Mouse (Mus musculus) embryonic facial prominence, embryonic 15.5 days (tissue): ENCODE measurements around the gene Pkp4. TPM values are rescaled to one million over a fixed set of nuclear protein-coding genes. Genes with fewer than 3 reads are reported as not detected.
"Not testable (repeated sequence)": the region's sequence is repeated elsewhere in the genome, so short reads cannot be mapped to it uniquely, and the experiment has no call there.

Experiments used
- ATAC-seq: fragments of 200-750 bp; cut with Nextera tagmentation; 2 replicates; pipeline ENCODE4 v1.8.0; 2017; ENCODE audit warnings: low read depth, moderate TSS enrichment; ENCODE audit not compliant: insufficient number of reproducible peaks, low FRiP score, low TSS enrichment
- H3K27ac ChIP-seq: fragments of 300-500 bp; sonication (generic); replicated peaks from 2 replicates; pipeline ENCODE4 v1.5.1; 2015; ENCODE audit warnings: mild to moderate bottlenecking, inconsistent platforms
- H3K27me3 ChIP-seq: fragments of 300-500 bp; sonication (generic); 2 replicates; pipeline ENCODE4 v1.6.1; 2015; ENCODE audit warnings: inconsistent platforms
- H3K36me3 ChIP-seq: fragments of 300-500 bp; sonication (generic); 2 replicates; pipeline ENCODE4 v1.6.1; 2015; ENCODE audit warnings: mild to moderate bottlenecking, inconsistent platforms
- H3K4me1 ChIP-seq: fragments of 300-500 bp; sonication (generic); 2 replicates; pipeline ENCODE4 v1.6.1; 2015; ENCODE audit warnings: inconsistent platforms
- H3K4me2 ChIP-seq: fragments of 300-500 bp; sonication (generic); replicated peaks from 2 replicates; pipeline ENCODE4 v1.6.1; 2015; ENCODE audit warnings: mild to moderate bottlenecking, inconsistent platforms
- H3K4me3 ChIP-seq: fragments of 300-500 bp; sonication (generic); replicated peaks from 2 replicates; pipeline ENCODE4 v1.5.1; 2015; ENCODE audit warnings: mild to moderate bottlenecking, inconsistent platforms
- H3K9ac ChIP-seq: fragments of 300-500 bp; sonication (generic); 2 replicates; pipeline ENCODE4 v1.6.1; 2015; ENCODE audit warnings: inconsistent platforms
- H3K9me3 ChIP-seq: fragments of 300-500 bp; sonication (generic); replicated peaks from 2 replicates; pipeline ENCODE4 v1.6.1; 2016; ENCODE audit warnings: inconsistent platforms
- WGBS: fragments of 180-500 bp; shearing (Covaris S2); methylation state at CpG from one replicate; pipeline ENCODE4 v1.1.7; 2015; 5-methylcytosine and 5-hydroxymethylcytosine counted together
- polyA plus RNA-seq: library from polyadenylated mRNA; unstranded; fragments of >200 nt; fragmentation: Nextera tagmentation; extraction: Ambion mirVana; gene quantifications from 2 replicates; pipeline ENCODE4 v1.2.1, GENCODE M21; 2015

Gene Pkp4
- polyA plus RNA-seq, 1 experiment from 2014 or later = 26.1 TPM

DNA sequence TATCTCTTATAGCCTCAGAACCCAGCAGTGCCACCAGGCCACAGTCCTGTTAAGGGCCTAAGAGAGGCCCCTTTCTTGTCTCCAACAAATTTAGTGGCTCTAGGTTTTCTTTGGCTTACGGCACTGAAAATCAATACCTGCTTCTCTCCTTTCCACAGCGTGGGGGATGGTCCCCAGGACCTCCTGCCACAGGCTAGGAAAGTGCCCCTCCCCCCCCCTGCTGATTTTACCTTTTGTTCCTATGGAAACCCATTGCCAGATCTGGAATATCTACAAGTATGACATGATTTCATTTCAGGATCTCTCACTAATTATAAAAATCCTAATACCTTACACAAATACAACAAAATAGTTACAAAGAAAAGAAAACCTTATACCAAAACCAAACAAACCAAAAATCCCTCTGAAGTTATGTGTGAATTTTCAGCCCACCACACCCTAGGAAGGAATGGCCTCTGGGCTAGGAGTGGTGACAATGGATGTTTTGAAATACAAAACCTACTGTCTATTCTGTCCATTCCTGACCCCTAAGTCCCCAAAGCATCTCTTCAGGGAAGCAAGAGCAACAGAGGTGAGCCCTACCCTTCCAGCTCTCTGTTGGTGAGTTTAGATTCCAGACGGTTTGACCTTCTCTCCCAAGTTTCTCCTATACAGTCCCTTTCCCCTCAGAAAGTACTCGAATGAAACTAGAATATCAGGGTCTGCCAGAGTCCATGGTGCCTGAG is 224.7 kb downstream of the Pkp4 start:
- 0 out of 2 replicates have a peak, but pooled peaks cover 2% of the 10 kb centered on the region for H3K4me1 ChIP-seq
- H3K27me3 ChIP-seq = no peaks in the 10 kb centered on the region
- no peak overlapping the region for H3K27ac ChIP-seq
- H3K9ac ChIP-seq = no peak overlapping the region
- no peak overlapping the region for H3K4me3 ChIP-seq
- no peaks in the 10 kb centered on the region for H3K9me3 ChIP-seq
- H3K4me2 ChIP-seq = no peak overlapping the region
- no peaks in the 10 kb centered on the region for H3K36me3 ChIP-seq
- ATAC-seq = no peak
- WGBS = 41% methylated on average over 4 of the region's 4 CpGs

- 0 out of 2 replicates have a peak, but pooled peaks cover 2% of the 10 kb centered on the region for H3K4me1 ChIP-seq
- H3K4me3 ChIP-seq = no peak overlapping the region
- no peak for ATAC-seq
- H3K27me3 ChIP-seq = no peaks in the 10 kb centered on the region
- 85% methylated on average over 5 of the region's 5 CpGs for WGBS
- H3K9me3 ChIP-seq = no peaks in the 10 kb centered on the region
- H3K4me2 ChIP-seq = no peak overlapping the region
- H3K9ac ChIP-seq = no peak overlapping the region
- no peak overlapping the region for H3K27ac ChIP-seq
- no peaks in the 10 kb centered on the region for H3K36me3 ChIP-seq
These were observed 229.3 kb downstream of the Pkp4 start for GRCm38 (mm10) chr2:59389971-59390370.

DNA sequence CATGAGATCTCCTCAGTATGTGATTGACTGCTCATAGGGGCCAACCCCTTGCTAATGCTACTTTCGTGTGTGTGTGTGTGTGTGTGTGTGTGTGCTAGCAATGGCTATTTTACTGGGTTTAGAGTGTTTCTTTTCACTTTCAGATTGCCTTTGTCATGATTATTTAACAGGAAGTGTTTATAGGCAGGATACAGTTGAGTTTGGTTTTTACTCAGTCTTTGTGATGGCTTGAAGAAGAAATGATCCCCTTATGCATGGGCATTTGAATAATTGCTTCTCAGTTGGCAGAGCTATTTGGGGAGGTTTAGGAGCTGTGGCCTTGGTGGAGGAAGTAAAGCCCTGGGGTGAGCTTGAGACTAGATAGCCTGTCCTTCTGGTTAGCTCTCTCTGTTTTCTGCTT is 232.5 kb downstream of the Pkp4 start:
- Histone ChIP-seq H3K9ac (no peak overlapping the region), H3K36me3 (no peaks in the 10 kb centered on the region), H3K4me3 (no peak overlapping the region), H3K27ac (no peak overlapping the region), H3K4me2 (no peak overlapping the region), H3K27me3 (no peaks in the 10 kb centered on the region), H3K4me1 (no peaks in the 10 kb centered on the region), H3K9me3 (no peaks in the 10 kb centered on the region)
- ATAC-seq = no peak
- 59% methylated on average over 1 of the region's 1 CpGs for WGBS

GRCm38 (mm10) chr2:59394651-59395050 is 234.0 kb downstream of the Pkp4 start:
- no peaks in the 10 kb centered on the region for H3K36me3 ChIP-seq
- H3K27ac ChIP-seq = no peak overlapping the region
- H3K4me1 ChIP-seq = no peaks in the 10 kb centered on the region
- 91% methylated on average over 4 of the region's 4 CpGs for WGBS
- H3K9me3 ChIP-seq = no peaks in the 10 kb centered on the region
- no peak overlapping the region for H3K9ac ChIP-seq
- no peaks in the 10 kb centered on the region for H3K27me3 ChIP-seq
- H3K4me2 ChIP-seq = no peak overlapping the region
- no peak overlapping the region for H3K4me3 ChIP-seq
- no peak for ATAC-seq

- not testable (repeated sequence) for H3K4me2 ChIP-seq, ATAC-seq, H3K27me3 ChIP-seq, H3K9me3 ChIP-seq, H3K9ac ChIP-seq, H3K4me1 ChIP-seq, H3K36me3 ChIP-seq, H3K27ac ChIP-seq, H3K4me3 ChIP-seq
- WGBS = 75% methylated on average over 1 of the region's 1 CpGs
These were observed 234.6 kb downstream of the Pkp4 start for GRCm38 (mm10) chr2:59395160-59395650.

DNA sequence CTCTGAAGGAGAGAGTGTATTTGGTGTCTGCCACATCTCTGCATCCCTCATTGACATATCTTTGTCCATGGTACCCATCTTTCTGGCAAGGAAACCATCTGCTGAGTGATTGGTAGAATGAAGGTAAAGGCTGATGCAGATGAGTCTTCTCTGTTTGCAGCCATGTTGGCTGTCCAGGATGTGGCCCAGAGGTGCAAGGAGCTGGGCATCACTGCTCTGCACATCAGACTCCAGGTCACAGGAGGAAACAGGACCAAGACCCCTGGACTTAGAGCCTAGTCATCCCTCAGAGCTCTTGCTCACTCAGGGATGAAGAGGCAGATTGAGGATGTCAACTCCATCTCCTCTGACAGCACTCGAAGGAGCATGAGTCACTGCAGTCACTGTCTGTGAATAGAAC is 235.9 kb downstream of the Pkp4 start:
- Histone ChIP-seq H3K4me1 (no peaks in the 10 kb centered on the region), H3K9ac (no peak overlapping the region), H3K36me3 (no peaks in the 10 kb centered on the region), H3K4me3 (no peak overlapping the region), H3K4me2 (no peak overlapping the region), H3K27ac (no peak overlapping the region), H3K27me3 (no peaks in the 10 kb centered on the region), H3K9me3 (no peaks in the 10 kb centered on the region)
- no peak for ATAC-seq
- 85% methylated on average over 1 of the region's 1 CpGs for WGBS

DNA sequence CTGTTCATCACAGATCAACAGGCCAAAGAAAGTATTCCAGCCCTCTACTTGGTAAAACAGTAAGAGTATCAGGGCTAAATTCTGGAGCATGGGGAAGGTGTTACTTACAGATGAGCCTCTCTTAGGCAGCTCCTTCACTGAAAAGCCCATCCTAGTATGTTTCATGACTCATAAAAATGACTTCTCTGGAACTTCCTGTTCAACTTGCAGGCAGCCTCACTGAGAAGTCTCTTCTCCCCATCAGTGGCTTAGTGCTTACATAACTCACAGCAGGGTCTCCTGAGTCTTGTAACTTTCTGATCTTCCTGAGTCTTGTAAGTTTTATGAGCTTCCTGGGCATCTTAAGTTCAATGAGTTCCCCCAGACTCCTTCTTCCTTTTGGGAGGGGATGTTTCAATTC is 236.9 kb downstream of the Pkp4 start:
- ATAC-seq = no peak
- Histone ChIP-seq H3K4me1 (no peaks in the 10 kb centered on the region), H3K4me2 (no peak overlapping the region), H3K27me3 (no peaks in the 10 kb centered on the region), H3K36me3 (no peaks in the 10 kb centered on the region), H3K9ac (no peak overlapping the region), H3K4me3 (no peak overlapping the region), H3K9me3 (no peaks in the 10 kb centered on the region), H3K27ac (no peak overlapping the region)

DNA sequence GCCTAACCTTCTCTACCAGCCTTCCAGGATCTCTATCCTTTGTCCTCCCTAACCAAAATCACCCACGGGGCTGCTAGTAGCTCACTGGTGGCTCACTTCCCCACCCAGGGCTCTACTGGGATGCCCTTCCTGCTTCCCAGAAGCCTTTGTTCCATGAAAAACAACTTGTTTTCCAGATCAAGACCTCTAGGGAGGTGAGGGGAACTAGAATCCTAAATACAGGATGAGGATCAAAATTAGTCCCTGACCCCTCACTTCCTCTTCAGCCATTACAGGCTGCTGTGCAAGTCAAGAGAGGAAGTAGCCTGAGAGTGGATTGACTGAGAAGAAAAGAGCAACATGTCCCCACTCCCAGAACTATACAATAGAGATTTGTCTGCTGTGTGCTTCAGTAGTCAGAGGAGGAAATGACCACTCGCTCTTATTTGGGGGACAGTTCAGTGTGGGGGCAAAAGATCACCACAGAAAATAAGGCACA is 240.3 kb downstream of the Pkp4 start:
- no peak for ATAC-seq
- 33% methylated on average over 2 of the region's 2 CpGs for WGBS
- H3K27me3 ChIP-seq = no peaks in the 10 kb centered on the region
- H3K36me3 ChIP-seq = no peaks in the 10 kb centered on the region
- H3K27ac ChIP-seq = no peak overlapping the region
- no peak overlapping the region for H3K9ac ChIP-seq
- H3K4me2 ChIP-seq = no peak overlapping the region
- no peak overlapping the region for H3K4me3 ChIP-seq
- no peaks in the 10 kb centered on the region for H3K9me3 ChIP-seq
- no peaks in the 10 kb centered on the region for H3K4me1 ChIP-seq

GRCm38 (mm10) chr2:59401841-59402461 is 241.3 kb downstream of the Pkp4 start:
- Histone ChIP-seq H3K4me2 (no peak overlapping the region), H3K4me1 (no peaks in the 10 kb centered on the region), H3K4me3 (no peak overlapping the region), H3K9ac (no peak overlapping the region), H3K27me3 (no peaks in the 10 kb centered on the region), H3K36me3 (no peaks in the 10 kb centered on the region), H3K27ac (no peak overlapping the region; the same call in 1 of the 2 replicates), H3K9me3 (no peaks in the 10 kb centered on the region)
- ATAC-seq = no peak
- 63% methylated on average over 8 of the region's 8 CpGs for WGBS

DNA sequence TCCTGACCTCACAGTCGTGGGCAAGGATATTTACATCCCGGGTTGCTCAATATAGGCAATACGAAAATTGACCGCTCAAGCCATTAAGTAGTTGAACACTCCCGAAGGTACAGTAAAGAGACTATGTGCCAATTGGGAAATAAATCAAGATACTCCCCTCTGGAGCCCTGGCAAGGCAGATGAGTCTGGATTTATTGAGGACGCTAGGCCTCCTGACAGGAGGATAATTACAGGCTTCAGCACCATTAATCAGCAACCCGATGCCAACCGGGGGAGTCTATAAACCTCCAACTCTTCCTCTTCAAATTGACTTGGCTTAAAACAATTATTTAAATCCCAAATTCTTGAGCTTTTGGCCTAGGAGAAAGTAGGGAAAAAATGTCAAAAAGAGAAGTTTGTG is 243.4 kb downstream of the Pkp4 start:
- no peak overlapping the region for H3K27ac ChIP-seq
- H3K4me3 ChIP-seq = no peak overlapping the region
- no peaks in the 10 kb centered on the region for H3K9me3 ChIP-seq
- ATAC-seq = no peak
- H3K4me1 ChIP-seq = peaks cover 9% of the 10 kb centered on the region; the same call in 1 of the 2 replicates
- 74% methylated on average over 8 of the region's 8 CpGs for WGBS
- H3K9ac ChIP-seq = no peak overlapping the region
- H3K36me3 ChIP-seq = no peaks in the 10 kb centered on the region
- H3K27me3 ChIP-seq = no peaks in the 10 kb centered on the region
- H3K4me2 ChIP-seq = no peak overlapping the region
